Mouse (Mus musculus) layer of hippocampus, adult 8-10 months (tissue): ENCODE measurements at regions not wholly inside any gene's neighbourhood (a gene's known extent, or its start where the extent isn't known, plus 50 kb on each side); places are given as distances from the start of the nearest gene placed in this dataset.

Experiments used
- DNase-seq, 2 experiments: peaks; one replicate each; pipeline ENCODE4 v3.0.0; 2022; ENCODE audit warnings: low spot score in 2 of 2

DNA sequence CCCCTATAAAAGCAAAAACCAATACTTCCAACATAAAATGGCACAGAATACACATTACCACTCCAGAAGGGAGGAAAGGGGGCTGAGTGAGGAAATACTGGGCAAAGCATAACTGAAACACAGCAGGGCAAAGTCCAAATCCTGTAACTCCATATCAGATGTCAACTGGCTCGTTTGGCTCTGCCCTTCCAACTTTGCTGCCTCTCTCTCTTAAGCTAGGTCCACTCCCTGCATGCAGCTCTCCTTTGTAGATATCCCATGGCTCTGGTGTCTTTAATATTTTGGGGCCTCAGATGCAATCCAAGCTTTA is 319.9 kb downstream of the H2al1j start:
- DNase-seq: no peak

DNA sequence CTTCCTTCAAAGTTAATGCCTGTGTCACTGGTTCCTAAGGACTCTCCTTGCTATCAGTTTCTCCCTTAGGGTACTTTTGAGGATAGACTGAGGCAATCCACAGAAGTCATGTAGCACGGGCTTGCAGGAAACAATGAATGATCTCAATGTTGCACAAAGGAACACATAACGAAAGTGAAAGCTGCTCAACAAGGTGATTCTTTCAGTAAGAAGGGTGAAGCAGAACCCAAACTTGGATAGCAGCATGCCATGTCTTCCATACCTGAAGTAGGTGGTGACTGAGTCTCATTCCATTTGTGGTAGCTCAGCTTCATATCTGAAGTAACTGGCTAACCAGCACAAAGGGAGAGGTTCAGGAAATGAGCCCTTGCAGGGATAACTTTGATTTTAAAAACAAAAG is 325.7 kb downstream of the H2al1j start:
- no peak for DNase-seq

DNA sequence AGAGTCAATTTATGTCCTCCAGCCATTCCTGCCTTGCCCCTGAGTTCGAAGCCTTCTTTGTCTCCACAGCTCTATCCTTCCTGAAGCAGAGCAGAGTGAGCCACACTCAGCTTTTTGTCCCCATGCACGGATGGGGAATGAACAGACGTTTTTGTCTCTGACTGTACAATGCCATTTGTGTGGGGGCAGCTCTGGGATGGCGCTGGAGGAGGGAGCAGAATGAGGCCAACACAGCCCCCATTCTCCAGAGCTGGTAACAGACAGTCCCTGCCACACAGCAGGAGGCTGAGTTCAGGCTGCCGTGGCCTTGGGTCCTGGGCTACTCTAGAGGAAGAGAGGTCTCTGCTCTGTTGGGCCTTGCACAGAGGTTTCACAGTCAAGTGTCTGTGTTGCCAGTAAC is 327.4 kb downstream of the H2al1j start:
- peak; percentile 48 to 66 for DNase-seq

DNA sequence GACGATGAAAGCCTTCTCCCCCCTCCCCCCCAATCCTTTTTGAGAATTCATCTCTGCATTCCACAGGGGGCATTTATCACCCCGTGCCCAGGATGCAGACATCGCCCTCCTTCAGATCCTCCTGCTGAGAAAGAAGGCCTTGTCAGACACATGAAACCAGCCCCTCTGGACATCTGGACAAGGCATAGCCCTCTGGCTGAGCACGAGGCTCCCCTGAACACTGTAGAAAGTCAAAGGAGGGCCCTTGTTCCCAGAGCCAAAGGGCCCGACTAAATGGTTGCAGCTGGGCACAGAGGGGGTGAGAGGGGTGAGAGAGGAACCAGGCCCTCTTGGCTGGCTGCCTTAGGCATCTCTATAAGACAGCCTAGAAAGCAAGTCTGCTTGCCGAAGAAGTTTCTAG is 327.8 kb downstream of the H2al1j start:
- DNase-seq: peak; percentile 17 to 43

DNA sequence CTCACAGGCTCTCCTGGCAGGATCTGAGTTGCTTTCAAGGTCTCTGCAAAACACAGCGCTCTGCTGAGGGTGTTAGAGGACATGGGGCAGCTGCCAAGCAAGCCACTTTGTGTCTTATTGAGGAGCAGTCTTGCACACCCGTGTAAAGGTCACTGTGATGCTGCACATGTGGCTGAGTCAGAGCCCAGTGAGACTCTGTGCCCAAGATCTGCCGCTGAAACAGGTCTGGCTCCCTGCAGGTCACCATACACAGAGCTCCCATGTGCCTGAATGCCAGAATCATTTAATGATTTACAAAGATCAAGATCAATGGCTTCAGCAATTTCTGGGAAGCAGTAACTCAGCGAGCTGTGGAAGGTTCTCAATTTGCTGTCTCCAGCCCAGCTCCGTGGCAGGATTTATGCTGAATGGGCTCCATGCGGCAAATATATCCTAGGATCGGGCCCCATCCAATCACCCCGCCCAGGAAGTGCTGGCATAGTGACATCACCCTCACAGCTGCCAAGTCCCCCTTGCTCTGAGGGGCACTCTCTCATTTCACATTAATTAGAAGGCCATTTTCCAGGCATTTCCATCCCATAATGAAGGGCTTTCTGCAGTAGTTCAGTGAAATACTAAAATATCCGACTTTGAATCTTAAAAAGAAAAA is 330.1 kb downstream of the H2al1j start:
- no peak for DNase-seq

DNA sequence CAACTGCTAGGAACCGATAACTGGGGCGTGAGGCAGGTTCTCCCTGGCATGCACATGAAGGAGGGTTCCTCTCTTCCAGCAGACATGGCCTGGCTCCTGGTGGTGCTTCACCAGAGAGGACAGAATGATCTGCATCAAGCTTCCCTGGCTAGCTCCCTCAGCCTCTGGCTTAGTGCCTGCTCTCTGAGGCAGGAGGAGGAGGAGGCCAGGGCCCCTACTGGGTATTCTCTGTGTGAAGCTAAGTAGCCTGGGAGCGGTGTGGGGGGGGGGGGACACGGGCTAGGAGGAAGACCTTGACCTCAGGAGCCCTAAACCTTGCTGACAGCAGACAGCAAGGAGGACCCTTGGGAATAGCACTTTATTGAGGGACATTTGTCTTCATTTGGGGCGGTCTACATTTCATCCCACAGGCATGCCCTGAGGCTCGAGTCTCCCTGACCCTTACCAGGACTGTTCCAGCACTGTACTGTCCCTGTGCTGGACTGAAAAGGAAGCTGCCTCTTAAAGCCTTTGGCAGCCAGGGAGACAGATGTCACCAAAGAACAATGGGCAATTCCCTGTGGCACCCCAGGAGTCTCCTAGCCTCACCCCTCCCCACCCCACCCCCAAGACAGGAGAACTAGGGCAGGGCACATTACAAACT is 335.7 kb downstream of the H2al1j start:
- DNase-seq: peak in 1 of 2 experiments; percentile 9

DNA sequence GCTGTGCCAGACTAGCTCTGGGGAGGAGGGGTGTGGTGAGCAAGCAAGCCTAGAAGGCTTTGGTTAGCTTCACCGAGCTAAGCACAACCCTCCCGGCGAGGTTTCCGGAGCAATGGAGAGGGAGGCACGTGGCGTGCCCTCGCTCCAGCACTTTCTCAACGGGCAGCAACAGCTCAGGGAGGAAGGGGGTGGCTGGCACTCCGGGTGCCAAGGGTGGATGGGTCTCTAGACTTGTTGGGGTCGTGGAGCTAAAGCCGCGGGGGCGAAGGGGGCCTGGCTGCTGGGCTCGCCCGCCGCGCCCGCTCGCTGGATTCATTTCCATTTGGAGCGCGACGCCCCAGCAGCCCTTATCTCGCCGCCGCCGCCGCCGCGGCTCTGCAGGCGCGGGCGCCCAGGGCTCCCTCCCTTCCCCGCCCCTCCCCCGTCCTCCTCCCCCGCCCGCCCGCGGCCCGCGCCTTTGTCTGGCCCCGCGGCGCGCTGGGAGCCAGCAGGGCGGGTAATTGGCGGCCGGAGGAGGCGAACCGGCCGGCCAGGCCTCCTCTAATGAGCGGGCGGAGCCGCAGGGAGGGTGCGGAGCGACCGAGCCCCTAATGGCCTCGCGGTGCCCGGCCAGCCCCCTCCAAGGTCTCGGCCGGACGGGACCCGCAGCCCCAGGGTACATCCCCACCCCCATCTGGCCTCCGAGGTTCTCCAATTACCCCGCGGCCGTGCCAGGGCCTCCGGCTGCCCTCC is 336.9 kb downstream of the H2al1j start:
- peak; percentile 26 to 37 for DNase-seq

DNA sequence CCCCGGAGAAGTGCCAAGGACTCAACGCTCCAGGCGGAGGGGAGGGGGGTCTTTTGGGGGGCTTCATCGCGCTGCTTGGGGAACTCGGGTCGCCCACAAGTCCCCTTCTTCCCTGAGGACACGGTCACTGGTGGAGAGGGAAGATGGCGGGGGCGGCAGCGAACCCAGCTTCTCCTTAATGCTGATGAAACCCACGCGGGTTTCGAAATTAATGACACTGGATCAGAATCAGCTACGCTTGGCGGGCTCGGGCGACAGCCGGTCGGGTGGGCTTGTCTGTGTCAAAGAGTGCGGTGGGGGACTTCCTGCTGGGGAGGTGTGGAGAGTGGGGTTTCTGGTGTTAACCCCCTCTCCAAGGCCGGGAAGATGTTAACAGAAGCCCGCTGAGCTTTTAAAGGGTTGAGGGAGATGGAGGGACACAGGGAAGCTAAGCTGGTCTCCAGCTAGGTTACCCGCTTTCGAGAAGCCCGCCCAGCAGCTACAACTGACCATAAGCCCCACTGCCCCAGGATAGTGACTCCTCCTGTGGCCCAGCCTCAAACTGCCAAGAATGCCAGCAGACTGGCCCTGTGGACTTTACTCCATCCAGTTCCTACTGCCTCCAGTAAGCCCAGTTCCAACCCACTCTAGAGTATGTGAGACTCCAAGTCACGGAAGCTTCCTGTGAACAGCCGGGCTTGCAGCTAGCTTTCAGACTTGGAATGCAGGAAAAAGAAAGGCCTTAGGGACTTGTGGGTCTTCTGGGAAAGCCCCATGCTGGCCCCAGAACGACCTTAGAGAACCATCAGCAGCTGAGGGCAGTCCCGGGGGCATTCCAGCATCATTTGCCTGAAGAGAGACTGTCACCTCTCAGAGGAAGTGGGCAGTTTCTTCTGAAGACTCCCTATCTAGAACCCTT is 337.7 kb downstream of the H2al1j start:
- DNase-seq: no peak

DNA sequence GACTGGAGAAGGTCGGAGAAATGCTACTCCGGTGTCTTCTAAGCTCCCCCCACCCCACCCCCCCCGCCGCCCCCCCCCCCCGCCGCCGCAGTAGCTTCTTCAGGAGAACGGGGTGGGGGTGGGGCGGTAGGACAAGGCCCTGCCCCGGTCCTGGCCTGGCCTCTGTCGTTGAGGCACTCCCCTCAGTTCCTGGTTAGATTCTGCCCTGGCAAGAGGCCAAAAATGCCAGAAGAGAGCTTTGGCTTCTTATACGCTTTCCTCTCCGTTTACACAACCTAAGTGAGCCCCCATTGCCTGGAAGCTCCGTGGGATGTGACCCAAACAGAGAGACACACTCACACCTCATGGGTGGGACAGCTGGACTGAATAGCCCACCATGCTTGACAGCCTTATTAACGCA is 338.9 kb downstream of the H2al1j start:
- no peak for DNase-seq

DNA sequence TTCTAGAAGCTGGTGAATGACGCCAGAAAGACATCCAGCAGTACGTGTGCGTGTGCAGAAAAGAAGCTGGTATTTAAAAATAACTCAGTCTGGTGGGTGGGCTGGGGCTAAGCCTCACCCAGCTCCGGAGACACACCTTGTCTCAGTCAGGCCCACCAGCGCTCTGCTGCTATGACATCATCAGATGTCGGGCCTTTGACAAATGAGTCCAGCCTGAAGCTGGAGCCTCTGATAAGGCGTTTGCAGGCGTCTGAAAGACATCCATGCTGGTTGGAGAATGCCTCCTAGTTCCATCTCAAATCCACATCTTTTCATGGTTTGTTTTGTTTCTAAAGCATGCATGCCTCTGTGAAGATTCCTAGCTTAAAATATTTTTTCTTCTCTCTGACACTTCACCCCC is 344.2 kb downstream of the H2al1j start:
- no peak for DNase-seq

DNA sequence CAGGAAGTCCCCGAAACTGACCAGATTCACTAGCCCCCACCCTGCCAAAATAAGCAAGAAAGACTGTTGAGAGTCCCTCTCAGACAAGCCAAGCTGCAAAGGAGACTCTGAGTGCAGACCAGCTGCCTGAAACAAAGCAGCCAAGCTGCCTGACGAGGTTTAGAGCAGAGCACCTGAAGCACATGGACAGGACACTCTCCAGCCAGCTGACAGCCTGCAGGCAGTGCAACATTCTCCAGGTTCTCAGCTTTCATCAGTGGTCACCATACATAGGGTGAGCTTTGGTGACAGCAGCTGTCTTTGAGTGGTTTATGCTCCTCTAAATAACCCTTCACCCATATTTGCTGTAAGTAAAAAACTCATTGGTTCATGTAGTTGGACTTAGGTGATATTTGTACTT is 350.5 kb downstream of the H2al1j start:
- no peak for DNase-seq

DNA sequence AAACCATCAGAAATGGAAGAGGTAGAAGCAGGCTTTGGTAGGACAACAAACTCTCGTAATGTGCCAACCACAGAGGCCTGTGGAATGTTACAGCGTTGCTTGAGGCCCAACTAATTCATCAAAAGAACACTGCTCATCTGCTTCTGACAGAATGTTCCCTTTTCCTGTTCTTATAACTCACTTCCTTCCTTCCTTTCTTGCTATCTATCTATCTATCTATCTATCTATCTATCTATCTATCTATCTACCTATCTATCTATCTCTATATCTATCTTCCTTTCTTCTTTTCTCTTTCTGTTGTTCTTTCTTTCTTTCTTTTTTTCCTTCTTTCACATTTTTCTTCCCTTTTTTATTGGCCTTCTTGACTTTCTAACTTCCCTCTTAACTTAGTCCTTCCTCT is 353.7 kb downstream of the H2al1j start:
- no peak for DNase-seq

DNA sequence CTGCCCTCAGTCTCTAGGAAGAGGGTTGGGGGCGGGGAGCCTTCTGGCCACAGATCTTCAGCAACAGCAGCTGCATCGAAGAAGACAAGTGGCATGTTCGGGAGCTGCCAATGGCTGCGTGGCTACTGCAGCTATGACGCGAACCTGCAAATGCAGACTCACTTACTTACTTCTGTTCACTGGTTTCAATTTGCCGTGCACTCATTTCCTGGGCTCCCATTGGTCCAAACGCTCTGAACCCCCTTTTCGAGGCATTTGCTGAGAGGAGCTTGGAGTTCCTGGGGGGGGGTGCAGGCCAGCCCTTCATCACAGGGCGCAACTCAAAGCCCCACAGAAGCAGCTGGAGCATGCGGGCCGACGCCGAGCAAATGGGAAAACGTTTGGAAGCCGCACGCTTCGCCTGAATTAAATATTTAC is 362.4 kb downstream of the H2al1j start:
- peak in 1 of 2 experiments; percentile 9 for DNase-seq

DNA sequence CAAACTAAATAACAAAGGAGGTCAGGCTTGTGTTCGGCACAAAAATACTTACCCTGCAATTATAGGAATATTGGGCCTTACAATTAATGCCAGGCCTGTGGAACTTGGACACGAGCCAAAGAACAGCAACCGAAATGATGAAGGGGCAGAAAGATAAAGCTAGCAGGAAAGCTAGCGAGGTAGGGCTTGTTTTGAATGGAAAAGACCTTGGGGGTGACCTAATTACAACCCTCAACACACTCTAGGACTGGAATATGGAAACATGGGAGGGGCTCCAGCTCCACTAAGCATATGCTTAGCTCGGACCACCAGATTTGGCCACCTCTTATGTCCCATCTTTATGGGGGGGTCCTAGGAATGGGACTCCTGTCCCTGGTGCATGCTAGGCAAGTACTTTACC is 362.8 kb downstream of the H2al1j start:
- DNase-seq: no peak

DNA sequence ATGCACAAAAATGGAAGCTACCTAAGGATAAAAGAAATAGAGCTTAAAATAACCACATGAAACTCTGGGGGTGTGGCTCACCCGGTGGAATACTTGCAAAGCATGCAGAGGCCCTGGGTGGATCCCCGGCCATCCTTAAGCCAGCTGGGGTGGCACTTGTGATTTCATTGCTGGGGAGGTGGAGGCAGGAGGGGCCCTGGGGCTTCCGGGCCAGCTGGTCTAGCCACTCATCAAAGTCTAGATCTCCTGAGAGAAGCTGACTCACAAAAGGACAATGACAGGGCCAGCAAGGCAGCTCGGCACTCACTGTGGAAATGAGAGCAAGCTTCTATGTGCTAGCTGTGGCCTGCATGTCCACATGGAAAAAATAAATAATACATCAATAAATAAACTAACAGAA is 363.4 kb downstream of the H2al1j start:
- DNase-seq: no peak

DNA sequence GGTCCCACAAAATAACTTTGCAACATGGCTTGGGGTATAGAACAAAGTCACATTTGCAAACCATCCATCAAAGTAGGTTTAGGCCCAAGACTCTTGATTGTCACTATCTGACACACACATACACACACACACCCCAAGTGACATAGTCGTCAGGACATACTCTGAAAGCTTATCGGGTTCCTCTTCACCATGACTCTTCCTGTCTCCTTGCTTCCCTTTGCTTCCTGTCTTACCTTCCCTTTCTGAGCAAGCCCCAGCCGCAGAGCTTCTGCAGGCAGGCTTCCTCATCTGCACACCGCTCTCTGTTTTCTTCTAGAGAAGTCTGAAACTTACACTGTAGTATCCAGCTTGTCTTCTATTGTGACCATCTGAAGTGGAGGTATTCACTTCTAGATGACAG is 368.9 kb downstream of the H2al1j start:
- DNase-seq: no peak

DNA sequence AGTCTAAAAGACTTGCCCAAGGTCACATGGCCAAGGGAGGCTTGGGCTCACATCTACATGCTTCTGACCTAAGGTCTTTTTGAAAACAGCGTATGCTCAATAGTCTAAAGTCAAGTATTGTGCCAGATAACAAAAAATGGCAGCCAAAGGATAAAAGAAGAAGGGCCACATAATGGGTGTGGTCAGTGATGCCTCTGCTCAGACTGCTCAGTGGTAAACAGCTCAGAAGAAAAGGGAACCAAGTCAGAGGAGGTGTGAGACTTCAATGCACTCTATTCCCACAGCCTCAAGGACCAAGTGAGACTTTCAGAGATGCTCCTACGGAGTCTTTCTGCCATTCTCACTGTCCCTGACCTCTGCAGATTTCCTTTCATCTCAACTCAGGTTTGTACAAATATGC is 373.5 kb downstream of the H2al1j start:
- DNase-seq: no peak

DNA sequence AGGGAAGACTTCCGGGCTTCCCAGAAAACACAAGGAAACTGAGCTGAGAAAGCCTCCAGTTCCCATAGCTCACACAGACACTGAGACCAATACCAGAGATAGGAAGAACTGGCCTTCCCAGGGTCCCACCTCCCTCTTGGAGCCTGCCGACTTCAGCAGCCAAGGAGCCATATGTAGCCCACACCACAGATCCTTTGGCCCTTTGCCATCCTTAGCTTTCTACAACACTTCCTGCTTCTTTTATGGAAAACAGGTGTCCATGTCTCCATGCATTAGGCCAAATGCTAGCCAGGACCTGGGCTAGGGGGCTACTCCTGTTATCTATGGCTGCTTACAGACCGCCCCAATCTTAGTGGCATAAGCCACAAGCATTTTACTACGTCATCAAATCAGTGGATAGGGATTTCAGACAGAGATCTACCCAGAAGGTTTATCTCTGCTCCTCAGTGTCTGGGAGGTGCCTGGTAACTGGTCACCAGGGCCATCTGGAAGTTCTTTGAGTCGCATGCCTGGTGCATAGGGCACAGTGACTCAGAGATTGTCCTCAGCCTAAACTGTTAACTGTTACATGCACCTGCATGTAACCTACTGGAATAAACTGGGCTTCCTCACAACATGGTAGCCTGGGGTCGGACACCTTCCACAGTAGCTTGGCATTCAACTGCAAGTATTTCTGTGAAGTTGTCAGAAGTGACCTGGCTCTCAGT is 378.4 kb downstream of the H2al1j start:
- no peak for DNase-seq

DNA sequence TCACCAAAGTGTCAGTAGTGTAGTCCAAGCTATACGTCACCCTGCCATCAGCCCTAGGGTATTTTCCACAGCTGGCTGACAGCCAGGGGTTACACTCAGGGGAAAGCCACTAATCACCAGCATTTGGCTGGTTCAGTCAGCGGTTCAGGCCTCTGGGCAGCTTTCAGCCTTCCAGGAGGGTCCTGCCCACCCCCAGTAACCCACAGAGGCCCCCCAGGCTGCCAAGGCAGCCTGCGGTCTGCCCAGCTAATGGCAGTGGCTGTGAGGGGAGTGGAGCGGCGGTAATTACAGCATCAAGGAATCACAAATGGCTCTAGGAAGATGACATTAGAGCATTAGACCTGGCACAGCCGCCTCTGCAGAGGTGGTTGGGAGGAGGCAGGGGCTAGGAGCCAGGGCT is 379.7 kb downstream of the H2al1j start:
- DNase-seq: no peak

DNA sequence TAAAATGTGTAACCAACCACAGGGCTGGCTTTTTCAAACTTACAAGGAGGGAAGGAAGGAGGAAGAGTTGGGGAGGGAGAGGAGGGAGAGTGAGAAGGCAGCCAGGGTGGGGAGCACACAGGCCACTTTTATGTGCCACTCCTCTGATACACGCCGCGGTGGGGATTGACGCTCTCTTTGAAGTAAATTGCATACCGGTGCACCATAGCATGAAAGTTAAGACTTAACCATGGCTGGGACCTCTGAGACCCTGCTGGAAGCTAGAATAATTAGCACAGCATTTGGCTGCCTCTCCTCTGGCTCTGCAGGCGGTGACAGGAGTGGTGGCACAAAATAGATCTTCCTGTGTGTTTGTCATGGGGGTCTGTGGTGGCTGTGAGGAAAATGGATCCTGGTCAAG is 380.7 kb downstream of the H2al1j start:
- no peak for DNase-seq

DNA sequence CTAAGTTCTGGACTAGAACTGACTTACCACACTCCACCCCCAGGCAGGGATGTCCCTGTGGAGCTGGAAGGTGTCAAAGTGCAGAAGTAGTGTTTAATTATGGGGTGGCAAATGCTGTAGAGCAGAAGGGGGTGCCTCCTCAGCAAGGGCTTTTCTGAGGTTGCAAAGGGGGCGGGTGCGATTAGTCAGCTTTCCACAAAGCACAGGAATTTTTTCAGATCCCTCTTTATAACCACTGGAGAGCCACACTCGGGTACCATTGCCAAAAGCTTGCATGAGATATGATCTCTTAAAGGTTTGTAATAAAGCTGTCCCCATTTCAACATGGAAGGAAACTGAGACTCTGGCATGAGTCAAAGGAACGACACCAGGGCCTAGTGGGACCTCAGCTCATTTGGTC is 381.7 kb downstream of the H2al1j start:
- no peak for DNase-seq
